Mouse (Mus musculus) bone marrow, adult 2 months (tissue): ENCODE data around the gene Mrpl10. TPM values are rescaled to one million over a fixed set of nuclear protein-coding genes. Genes with fewer than 3 reads are reported as not detected.
A peak's percentile ranks its signal among the peaks of the same experiment; 100 is the strongest.

Experiments
- H3K27ac ChIP-seq: fragments of 200-500 bp; 2 replicates; pipeline ENCODE4 v1.5.1; 2012; ENCODE audit warnings: low read depth, mild to moderate bottlenecking, control low read depth, inconsistent platforms, low read length; ENCODE audit not compliant: control insufficient read depth, poor library complexity, insufficient read depth
- H3K4me1 ChIP-seq: fragments of 200-500 bp; 2 replicates; pipeline ENCODE4 v1.6.1; 2011; ENCODE audit warnings: low read length; ENCODE audit not compliant: control insufficient read depth, insufficient read depth
- H3K4me3 ChIP-seq: fragments of 200-500 bp; replicated peaks from 2 replicates; pipeline ENCODE3; 2011; ENCODE audit warnings: mild to moderate bottlenecking, low read depth, low read length, control low read depth; ENCODE audit not compliant: control insufficient read depth
- CTCF ChIP-seq: fragments of 200-500 bp; IDR thresholded peaks from 2 replicates; pipeline ENCODE4 v1.5.1; 2011; ENCODE audit warnings: low read length, control low read depth; ENCODE audit not compliant: control insufficient read depth, insufficient read depth
- POLR2A ChIP-seq: fragments of 200-500 bp; IDR thresholded peaks from 2 replicates; pipeline ENCODE4 v1.6.1; 2011; ENCODE audit warnings: low read depth, mild to moderate bottlenecking, control low read depth, low read length, borderline replicate concordance; ENCODE audit not compliant: control insufficient read depth
- WGBS: fragments of 180-500 bp; shearing (Covaris S2); methylation state at CpG from one replicate; pipeline ENCODE4 v1.1.7; 2018; 5-methylcytosine and 5-hydroxymethylcytosine counted together
- polyA plus RNA-seq: library from polyadenylated mRNA; stranded (reverse); fragments of >200 nt; gene quantifications from 2 replicates; pipeline ENCODE4 v1.2.4, GENCODE M21; 2011; ENCODE audit warnings: low replicate concordance; ENCODE audit not compliant: missing spikeins, insufficient read depth, insufficient read length

Mrpl10 gene
- polyA plus RNA-seq, 1 experiment: 25.1 TPM

GRCm38 (mm10) chr11:97050944-97051586, 9.7 kb downstream of the Mrpl10 start:
- peak overlapping the region; percentile 47 for H3K27ac ChIP-seq
- WGBS: 11% methylated on average over 13 of the region's 13 CpGs

GRCm38 (mm10) chr11:97052219-97052646, 10.9 kb downstream of the Mrpl10 start:
- peak overlapping the region; percentile 93 for H3K4me3 ChIP-seq
- 12% methylated on average over 11 of the region's 11 CpGs for WGBS

More at GRCm38 (mm10) chr11:97050944-97051586, 9.7 kb downstream of the Mrpl10 start:
- no peak for TF ChIP-seq CTCF
- no peak for TF ChIP-seq POLR2A
- Histone ChIP-seq H3K4me3 (peak overlapping the region; percentile 93), H3K4me1 (peaks cover 5% of the 10 kb centered on the region)

GRCm38 (mm10) chr11:97063274-97063920, 22.0 kb downstream of the Mrpl10 start:
- 53% methylated on average over 9 of the region's 9 CpGs for WGBS
- no peak overlapping the region for H3K4me3 ChIP-seq
- TF ChIP-seq CTCF: no peak
- TF ChIP-seq POLR2A: no peak
- H3K4me1 ChIP-seq: no peaks in the 10 kb centered on the region
- no peak overlapping the region for H3K27ac ChIP-seq

More at GRCm38 (mm10) chr11:97052219-97052646, 10.9 kb downstream of the Mrpl10 start:
- no peak overlapping the region for H3K27ac ChIP-seq
- TF ChIP-seq POLR2A (no peak), CTCF (no peak)
- peaks cover 5% of the 10 kb centered on the region for H3K4me1 ChIP-seq

- no peak overlapping the region for H3K27ac ChIP-seq
- TF ChIP-seq POLR2A (no peak), CTCF (0 out of 2 replicates have a peak, but pooled peaks have one; percentile 11)
- H3K4me3 ChIP-seq: no peak overlapping the region
- WGBS: 87% methylated on average over 3 of the region's 3 CpGs
- H3K4me1 ChIP-seq: no peaks in the 10 kb centered on the region
These were observed 22.5 kb downstream of the Mrpl10 start for GRCm38 (mm10) chr11:97063921-97064295.

- Histone ChIP-seq H3K4me3 (no peak overlapping the region), H3K27ac (no peak overlapping the region), H3K4me1 (no peaks in the 10 kb centered on the region)
- TF ChIP-seq CTCF: no peak
- TF ChIP-seq POLR2A: no peak
- 85% methylated on average over 12 of the region's 12 CpGs for WGBS
These were observed 24.4 kb downstream of the Mrpl10 start for GRCm38 (mm10) chr11:97065538-97066295.

GRCm38 (mm10) chr11:97066656-97067360, 25.4 kb downstream of the Mrpl10 start:
- H3K27ac ChIP-seq: no peak overlapping the region

GRCm38 (mm10) chr11:97069333-97069732, 28.0 kb downstream of the Mrpl10 start:
- Histone ChIP-seq H3K4me1 (no peaks in the 10 kb centered on the region), H3K27ac (no peak overlapping the region), H3K4me3 (no peak overlapping the region)
- TF ChIP-seq POLR2A (no peak), CTCF (no peak)
- 83% methylated on average over 1 of the region's 1 CpGs for WGBS

More at GRCm38 (mm10) chr11:97066656-97067360, 25.4 kb downstream of the Mrpl10 start:
- Histone ChIP-seq H3K4me1 (no peaks in the 10 kb centered on the region), H3K4me3 (no peak overlapping the region)
- TF ChIP-seq CTCF: no peak
- no peak for TF ChIP-seq POLR2A
- WGBS: 86% methylated on average over 22 of the region's 22 CpGs
